Mouse (Mus musculus) heart, adult 2 months (tissue): ENCODE data around the gene Mthfd2. TPM values are rescaled to one million over a fixed set of nuclear protein-coding genes. Genes with fewer than 3 reads are reported as not detected.
"Not testable (repeated sequence)": the region's sequence is repeated elsewhere in the genome, so short reads cannot be mapped to it uniquely, and the experiment has no call there.

Source experiments
- DNase-seq, 2 experiments: peaks; one replicate each; pipeline ENCODE4 v3.0.0; 2021
- H3K27ac ChIP-seq: fragments of 200-600 bp; 2 replicates; pipeline ENCODE4 v1.8.1; 2022
- H3K27me3 ChIP-seq: fragments of 200-500 bp; 2 replicates; pipeline ENCODE4 v1.6.1; 2012; ENCODE audit warnings: mild to moderate bottlenecking, low read length, inconsistent platforms, mixed read lengths; ENCODE audit not compliant: control insufficient read depth, insufficient read depth
- H3K36me3 ChIP-seq: fragments of 200-500 bp; 2 replicates; pipeline ENCODE4 v1.6.1; 2012; ENCODE audit warnings: low read length, inconsistent platforms; ENCODE audit not compliant: control insufficient read depth, insufficient read depth
- H3K4me1 ChIP-seq: fragments of 200-500 bp; 2 replicates; pipeline ENCODE4 v1.6.1; 2011; ENCODE audit warnings: low read length; ENCODE audit not compliant: control insufficient read depth, insufficient read depth
- H3K4me3 ChIP-seq: fragments of 200-600 bp; 2 replicates; pipeline ENCODE4 v1.8.1; 2022
- H3K79me2 ChIP-seq: fragments of 200-500 bp; replicated peaks from 2 replicates; pipeline ENCODE4 v1.6.1; 2012; ENCODE audit warnings: mild to moderate bottlenecking, inconsistent platforms, low read length, moderate library complexity, mixed read lengths; ENCODE audit not compliant: control insufficient read depth, insufficient read depth
- H3K9ac ChIP-seq: fragments of 200-500 bp; 2 replicates; pipeline ENCODE4 v1.6.1; 2012; ENCODE audit warnings: low read depth, mild to moderate bottlenecking, control low read depth, inconsistent platforms, low read length, mixed read lengths
- CTCF ChIP-seq: fragments of 200-600 bp; IDR thresholded peaks from 2 replicates; pipeline ENCODE4 v1.8.1; 2022; ENCODE audit warnings: antibody characterized with exemption, mild to moderate bottlenecking, moderate library complexity
- EP300 ChIP-seq: fragments of 200-500 bp; IDR thresholded peaks from 2 replicates; pipeline ENCODE4 v1.6.1; 2011; ENCODE audit warnings: low read depth, low read length, control low read depth; ENCODE audit not compliant: insufficient read depth
- POLR2A ChIP-seq: fragments of 200-500 bp; IDR thresholded peaks from 2 replicates; pipeline ENCODE4 v1.6.1; 2011; ENCODE audit warnings: mild to moderate bottlenecking, low read depth, low read length, control low read depth; ENCODE audit not compliant: insufficient read depth
- WGBS: fragments of 180-500 bp; shearing (Covaris S2); methylation state at CpG from one replicate; pipeline ENCODE4 v1.1.7; 2018; 5-methylcytosine and 5-hydroxymethylcytosine counted together
- intact Hi-C: fragments of 180-260 bp; cut with DNase I; formaldehyde crosslinking; loops from one replicate; pipeline ENCODE4 v1.15.1; 2025
- polyA plus RNA-seq: library from polyadenylated mRNA; depleted of rRNA; stranded (reverse); fragments of >200 nt; gene quantifications from 2 replicates; pipeline ENCODE4 v1.2.3, GENCODE M21; 2012
- total RNA-seq, 2 experiments: library from RNA; stranded (reverse); gene quantifications; 2 replicates each; pipeline ENCODE4 v1.2.3; 2021

Mthfd2 gene
- total and polyA plus RNA-seq, 3 experiments = 2.5 to 2.8 (median 2.8) TPM

DNA sequence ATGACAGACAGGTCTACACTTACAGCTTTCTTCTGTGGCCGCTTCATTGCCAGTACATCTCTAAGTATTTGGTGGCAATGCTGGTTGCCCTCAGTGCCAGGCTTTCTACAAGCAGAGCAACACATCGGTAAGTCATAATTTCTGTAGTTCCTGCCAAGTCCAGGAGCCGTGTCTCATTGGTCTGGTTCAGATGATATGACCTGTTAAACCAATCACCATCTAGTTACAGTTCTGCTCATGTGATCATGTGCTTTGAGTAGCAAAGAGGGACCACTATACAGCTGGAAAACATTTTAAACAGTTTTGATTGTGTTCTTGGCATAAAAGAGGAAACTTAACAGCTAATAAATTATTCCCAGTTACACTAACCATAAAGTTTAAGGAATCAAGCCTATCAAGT lies 22.2 kb upstream of the Mthfd2 start:
- H3K27me3 ChIP-seq = no peaks in the 10 kb centered on the region
- H3K36me3 ChIP-seq = no peaks in the 10 kb centered on the region
- no peak overlapping the region for H3K4me3 ChIP-seq
- no peak overlapping the region for H3K27ac ChIP-seq
- no peaks in the 10 kb centered on the region for H3K79me2 ChIP-seq
- intact Hi-C loops = loop anchor here (2.0 to 5.0 kb wide), 3 partner anchors 159 to 351 kb away; partner anchors contain the start of genes Dguok and Stambp
- peaks cover 3% of the 10 kb centered on the region for H3K4me1 ChIP-seq
- no peak overlapping the region for H3K9ac ChIP-seq
- no peak for DNase-seq
- 74% methylated on average over 3 of the region's 3 CpGs for WGBS
- TF ChIP-seq POLR2A = no peak
- no peak for TF ChIP-seq CTCF
- no peak for TF ChIP-seq EP300

DNA sequence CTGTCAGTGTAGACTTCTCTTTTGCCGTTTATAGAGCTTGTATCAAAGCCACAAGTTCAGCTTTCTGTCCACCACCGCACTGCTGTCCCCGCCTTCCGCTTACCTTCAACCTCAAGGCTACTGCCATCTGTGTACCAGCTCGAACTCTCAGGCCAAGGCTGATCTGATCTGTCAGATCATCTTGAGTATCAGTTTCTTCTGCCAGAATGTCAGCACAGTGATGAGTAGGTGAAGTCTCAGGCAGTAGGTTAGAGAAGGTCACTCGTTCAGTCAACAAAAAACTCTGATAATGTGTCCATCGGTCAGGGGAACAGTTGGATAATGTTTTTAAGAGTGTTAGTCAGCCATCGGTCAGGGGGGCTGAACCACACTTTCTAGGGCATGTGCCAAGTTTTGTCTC lies 19.6 kb upstream of the Mthfd2 start:
- H3K4me1 ChIP-seq, H3K27me3 ChIP-seq, H3K36me3 ChIP-seq, DNase-seq, H3K4me3 ChIP-seq, H3K27ac ChIP-seq, H3K79me2 ChIP-seq, H3K9ac ChIP-seq: not testable (repeated sequence)
- 82% methylated on average over 8 of the region's 8 CpGs for WGBS
- intact Hi-C loops = loop anchor here (5.0 kb wide), 2 partner anchors 227 to 348 kb away; partner anchors contain the start of gene Stambp

- H3K9ac ChIP-seq = no peak overlapping the region
- no peak for DNase-seq
- H3K27ac ChIP-seq = no peak overlapping the region
- H3K4me3 ChIP-seq = no peak overlapping the region
- no peaks in the 10 kb centered on the region for H3K27me3 ChIP-seq
- H3K4me1 ChIP-seq = no peaks in the 10 kb centered on the region
- 82% methylated on average over 2 of the region's 2 CpGs for WGBS
- H3K36me3 ChIP-seq = peaks cover 2% of the 10 kb centered on the region
- H3K79me2 ChIP-seq = no peaks in the 10 kb centered on the region
- TF ChIP-seq POLR2A = no peak
- no peak for TF ChIP-seq EP300
- TF ChIP-seq CTCF = no peak
- intact Hi-C loops = no loop called here
These were observed 17.2 kb upstream of the Mthfd2 start for GRCm38 (mm10) chr6:83342957-83343356.

DNA sequence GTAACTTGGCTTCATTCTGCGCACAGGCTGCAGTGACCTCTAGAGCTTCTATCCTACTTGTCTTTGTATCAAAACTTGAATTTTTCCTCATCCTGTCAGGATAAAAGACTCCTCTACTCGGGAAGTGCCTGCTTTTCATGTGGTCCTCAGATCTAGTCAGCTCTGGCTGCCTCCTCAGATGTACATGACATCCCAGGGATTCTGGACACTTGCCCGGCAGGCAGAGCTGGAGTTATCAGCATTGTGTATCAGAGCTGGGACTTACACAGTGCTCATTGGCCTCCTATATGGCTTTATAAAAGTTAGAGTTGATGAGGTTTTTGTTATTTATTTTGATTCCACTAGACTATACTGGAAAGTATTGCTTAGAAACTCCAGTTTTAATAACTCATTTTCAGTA lies 15.7 kb upstream of the Mthfd2 start:
- DNase-seq = no peak
- Histone ChIP-seq H3K27me3 (no peaks in the 10 kb centered on the region), H3K4me3 (no peak overlapping the region), H3K79me2 (no peaks in the 10 kb centered on the region), H3K9ac (no peak overlapping the region), H3K4me1 (no peaks in the 10 kb centered on the region), H3K36me3 (peaks cover 2% of the 10 kb centered on the region), H3K27ac (no peak overlapping the region)
- TF ChIP-seq EP300 (no peak), CTCF (no peak), POLR2A (no peak)
- 40% methylated on average over 3 of the region's 3 CpGs for WGBS
- intact Hi-C loops = no loop called here

DNA sequence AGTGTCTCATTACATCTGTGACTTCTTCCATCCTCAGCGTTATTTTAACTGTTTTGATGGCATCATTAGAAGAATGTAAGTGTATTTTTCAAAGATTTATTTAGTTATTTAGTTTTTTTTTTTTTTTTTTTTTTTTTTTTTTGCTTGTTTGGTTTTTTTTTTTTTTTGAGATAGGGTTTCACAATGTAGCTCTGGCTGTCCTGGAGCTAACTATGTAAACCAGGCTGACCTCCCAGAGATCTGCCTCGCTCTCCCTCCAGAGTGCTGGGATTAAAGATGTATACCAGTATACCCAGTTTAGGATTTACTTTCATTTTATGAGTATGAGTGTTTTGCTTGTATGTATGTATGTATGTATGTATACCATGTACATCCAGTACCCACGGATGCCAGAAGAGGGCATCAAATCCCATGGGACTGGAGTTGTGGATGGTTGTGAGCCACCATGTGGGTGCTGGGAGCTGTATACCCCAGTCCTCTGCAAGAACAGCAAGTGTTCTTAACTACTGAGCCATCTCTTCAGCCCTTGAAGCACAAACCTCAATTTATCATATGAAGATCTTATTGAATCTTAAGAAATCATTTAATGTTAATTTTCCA lies 2.0 kb upstream of the Mthfd2 start:
- Histone ChIP-seq H3K79me2 (peaks cover 5% of the 10 kb centered on the region), H3K9ac (no peak overlapping the region), H3K4me1 (peaks cover 2% of the 10 kb centered on the region), H3K27ac (no peak overlapping the region), H3K27me3 (no peaks in the 10 kb centered on the region), H3K36me3 (peaks cover 11% of the 10 kb centered on the region), H3K4me3 (no peak overlapping the region)
- DNase-seq = no peak
- intact Hi-C loops = loop anchor here (5.0 kb wide), 1 partner anchor 205 kb away; the partner anchor contains the start of gene Wbp1
- WGBS = 81% methylated on average over 3 of the region's 3 CpGs
- TF ChIP-seq EP300 = no peak
- no peak for TF ChIP-seq CTCF
- no peak for TF ChIP-seq POLR2A

- intact Hi-C loops = loop anchor here (1.0 to 5.0 kb wide), 2 partner anchors 23 to 204 kb away; partner anchors contain the start of genes Bola3 and Wbp1
- H3K79me2 ChIP-seq = peaks cover 5% of the 10 kb centered on the region
- TF ChIP-seq POLR2A = no peak
- TF ChIP-seq CTCF = no peak
- no peak for TF ChIP-seq EP300
- 36% methylated on average over 6 of the region's 6 CpGs for WGBS
- peak overlapping the region; percentile 93 for H3K27ac ChIP-seq
- H3K4me3 ChIP-seq = peak overlapping the region; percentile 74
- H3K27me3 ChIP-seq = no peaks in the 10 kb centered on the region
- no peak for DNase-seq
- no peak overlapping the region; the same call in 1 of the 2 replicates for H3K9ac ChIP-seq
- H3K4me1 ChIP-seq = peaks cover 2% of the 10 kb centered on the region
- H3K36me3 ChIP-seq = peaks cover 11% of the 10 kb centered on the region
These were observed 1.1 kb upstream of the Mthfd2 start for GRCm38 (mm10) chr6:83326761-83327160.
